Mouse (Mus musculus) intestine, embryonic 15.5 days (tissue): ENCODE results near the gene Fbxl17. TPM values are rescaled to one million over a fixed set of nuclear protein-coding genes. Genes with fewer than 3 reads are reported as not detected.

Experiments
- ATAC-seq: fragments of 200-750 bp; cut with Nextera tagmentation; 2 replicates; pipeline ENCODE4 v1.8.0; 2017; ENCODE audit warnings: moderate TSS enrichment, moderate library complexity
- H3K27ac ChIP-seq: fragments of 300-500 bp; sonication (generic); 2 replicates; pipeline ENCODE4 v1.5.1; 2015; ENCODE audit warnings: mild to moderate bottlenecking, inconsistent platforms
- H3K27me3 ChIP-seq: fragments of 300-500 bp; sonication (generic); replicated peaks from 2 replicates; pipeline ENCODE4 v1.6.1; 2015; ENCODE audit warnings: inconsistent platforms
- H3K36me3 ChIP-seq: fragments of 300-500 bp; sonication (generic); 2 replicates; pipeline ENCODE4 v1.6.1; 2015; ENCODE audit warnings: inconsistent platforms
- H3K4me1 ChIP-seq: fragments of 300-500 bp; sonication (generic); replicated peaks from 2 replicates; pipeline ENCODE4 v1.6.1; 2015; ENCODE audit warnings: inconsistent platforms
- H3K4me2 ChIP-seq: fragments of 300-500 bp; sonication (generic); replicated peaks from 2 replicates; pipeline ENCODE4 v1.6.1; 2015; ENCODE audit warnings: mild to moderate bottlenecking, inconsistent platforms
- H3K4me3 ChIP-seq: fragments of 300-500 bp; sonication (generic); replicated peaks from 2 replicates; pipeline ENCODE4 v1.5.1; 2015; ENCODE audit warnings: inconsistent platforms
- H3K9ac ChIP-seq: fragments of 300-500 bp; sonication (generic); 2 replicates; pipeline ENCODE4 v1.6.1; 2015; ENCODE audit warnings: inconsistent platforms
- H3K9me3 ChIP-seq: fragments of 300-500 bp; sonication (generic); 2 replicates; pipeline ENCODE4 v1.6.1; 2016; ENCODE audit warnings: inconsistent platforms
- WGBS: fragments of 180-500 bp; shearing (Covaris S2); methylation state at CpG from one replicate; pipeline ENCODE4 v1.1.7; 2015; 5-methylcytosine and 5-hydroxymethylcytosine counted together
- polyA plus RNA-seq: library from polyadenylated mRNA; unstranded; fragments of >200 nt; fragmentation: Nextera tagmentation; extraction: Ambion mirVana; gene quantifications from 2 replicates; pipeline ENCODE4 v1.2.1, GENCODE M21; 2015

The Fbxl17 gene
- polyA plus RNA-seq, 1 experiment from 2014 or later = 4.4 TPM

GRCm38 (mm10) chr17:63350876-63351509 is 148.8 kb downstream of the Fbxl17 start:
- Histone ChIP-seq H3K4me1 (0 out of 2 replicates have a peak, but pooled peaks cover 2% of the 10 kb centered on the region), H3K27me3 (no peaks in the 10 kb centered on the region), H3K4me3 (no peak overlapping the region), H3K4me2 (no peak overlapping the region), H3K36me3 (no peaks in the 10 kb centered on the region), H3K9ac (no peak overlapping the region), H3K27ac (no peak overlapping the region), H3K9me3 (no peaks in the 10 kb centered on the region)
- no peak for ATAC-seq
- 67% methylated on average over 4 of the region's 4 CpGs for WGBS

GRCm38 (mm10) chr17:63344101-63344500 is 155.7 kb downstream of the Fbxl17 start:
- no peaks in the 10 kb centered on the region for H3K27me3 ChIP-seq
- no peak overlapping the region for H3K9ac ChIP-seq
- no peak overlapping the region for H3K4me3 ChIP-seq
- no peaks in the 10 kb centered on the region for H3K9me3 ChIP-seq
- no peaks in the 10 kb centered on the region for H3K36me3 ChIP-seq
- H3K4me1 ChIP-seq = peaks cover 4% of the 10 kb centered on the region; the same call in 1 of the 2 replicates
- H3K4me2 ChIP-seq = no peak overlapping the region
- whole genome bisulfite sequencing = 74% methylated on average over 5 of the region's 5 CpGs
- no peak for ATAC-seq
- H3K27ac ChIP-seq = no peak overlapping the region

- H3K4me2 ChIP-seq = no peak overlapping the region
- no peak overlapping the region for H3K9ac ChIP-seq
- no peak overlapping the region for H3K27ac ChIP-seq
- no peaks in the 10 kb centered on the region for H3K27me3 ChIP-seq
- 0 out of 2 replicates have a peak, but pooled peaks have one; percentile 37 for ATAC-seq
- H3K36me3 ChIP-seq = no peaks in the 10 kb centered on the region
- no peaks in the 10 kb centered on the region for H3K9me3 ChIP-seq
- WGBS = 72% methylated on average over 4 of the region's 4 CpGs
- peaks cover 4% of the 10 kb centered on the region; the same call in 1 of the 2 replicates for H3K4me1 ChIP-seq
- H3K4me3 ChIP-seq = no peak overlapping the region
Observed at GRCm38 (mm10) chr17:63343076-63343475, 156.7 kb downstream of the Fbxl17 start.

GRCm38 (mm10) chr17:63342440-63342839 is 157.4 kb downstream of the Fbxl17 start:
- WGBS = 80% methylated on average over 11 of the region's 11 CpGs
- H3K9me3 ChIP-seq = no peaks in the 10 kb centered on the region
- H3K4me3 ChIP-seq = no peak overlapping the region
- H3K27ac ChIP-seq = no peak overlapping the region
- H3K9ac ChIP-seq = no peak overlapping the region
- peaks cover 4% of the 10 kb centered on the region; the same call in 1 of the 2 replicates for H3K4me1 ChIP-seq
- ATAC-seq = no peak
- H3K4me2 ChIP-seq = no peak overlapping the region
- no peaks in the 10 kb centered on the region for H3K36me3 ChIP-seq
- no peaks in the 10 kb centered on the region for H3K27me3 ChIP-seq

GRCm38 (mm10) chr17:63341203-63341602 is 158.6 kb downstream of the Fbxl17 start:
- Histone ChIP-seq H3K4me2 (no peak overlapping the region), H3K9me3 (no peaks in the 10 kb centered on the region), H3K36me3 (no peaks in the 10 kb centered on the region), H3K9ac (no peak overlapping the region), H3K27ac (no peak overlapping the region), H3K4me1 (peaks cover 4% of the 10 kb centered on the region; the same call in 1 of the 2 replicates), H3K4me3 (no peak overlapping the region), H3K27me3 (no peaks in the 10 kb centered on the region)
- WGBS = 80% methylated on average over 3 of the region's 3 CpGs
- peak; percentile 62; the same call in 1 of the 2 replicates for ATAC-seq

GRCm38 (mm10) chr17:63328888-63329287 is 170.9 kb downstream of the Fbxl17 start:
- H3K27me3 ChIP-seq = no peaks in the 10 kb centered on the region
- no peaks in the 10 kb centered on the region for H3K36me3 ChIP-seq
- no peak overlapping the region for H3K4me3 ChIP-seq
- H3K9me3 ChIP-seq = no peaks in the 10 kb centered on the region
- no peak overlapping the region for H3K4me2 ChIP-seq
- no peak for ATAC-seq
- H3K9ac ChIP-seq = no peak overlapping the region
- H3K4me1 ChIP-seq = no peaks in the 10 kb centered on the region
- no peak overlapping the region for H3K27ac ChIP-seq
- WGBS = 77% methylated on average over 2 of the region's 2 CpGs

GRCm38 (mm10) chr17:63326227-63326626 is 173.6 kb downstream of the Fbxl17 start:
- 84% methylated on average over 5 of the region's 5 CpGs for WGBS
- Histone ChIP-seq H3K9me3 (no peaks in the 10 kb centered on the region), H3K27me3 (no peaks in the 10 kb centered on the region), H3K4me2 (no peak overlapping the region), H3K4me3 (no peak overlapping the region), H3K4me1 (no peaks in the 10 kb centered on the region), H3K36me3 (no peaks in the 10 kb centered on the region), H3K9ac (no peak overlapping the region), H3K27ac (no peak overlapping the region)
- no peak for ATAC-seq

- Histone ChIP-seq H3K4me3 (no peak overlapping the region), H3K36me3 (no peaks in the 10 kb centered on the region), H3K27ac (no peak overlapping the region), H3K27me3 (no peaks in the 10 kb centered on the region), H3K4me2 (no peak overlapping the region), H3K4me1 (no peaks in the 10 kb centered on the region), H3K9me3 (no peaks in the 10 kb centered on the region), H3K9ac (no peak overlapping the region)
- ATAC-seq = no peak
- WGBS = 93% methylated on average over 2 of the region's 2 CpGs
Observed at GRCm38 (mm10) chr17:63324672-63325071, 175.1 kb downstream of the Fbxl17 start.

GRCm38 (mm10) chr17:63324039-63324438 is 175.8 kb downstream of the Fbxl17 start:
- WGBS = 33% methylated on average over 2 of the region's 2 CpGs
- Histone ChIP-seq H3K9ac (no peak overlapping the region), H3K9me3 (no peaks in the 10 kb centered on the region), H3K4me2 (no peak overlapping the region), H3K36me3 (no peaks in the 10 kb centered on the region), H3K27me3 (no peaks in the 10 kb centered on the region), H3K4me1 (no peaks in the 10 kb centered on the region), H3K27ac (no peak overlapping the region), H3K4me3 (no peak overlapping the region)
- peak; percentile 80 for ATAC-seq

- no peak for ATAC-seq
- WGBS = 83% methylated on average over 7 of the region's 7 CpGs
- Histone ChIP-seq H3K9ac (no peak overlapping the region), H3K4me2 (no peak overlapping the region), H3K9me3 (no peaks in the 10 kb centered on the region), H3K36me3 (no peaks in the 10 kb centered on the region), H3K4me1 (no peaks in the 10 kb centered on the region), H3K27ac (no peak overlapping the region), H3K27me3 (no peaks in the 10 kb centered on the region), H3K4me3 (no peak overlapping the region)
Observed at GRCm38 (mm10) chr17:63322846-63323245, 177.0 kb downstream of the Fbxl17 start.

GRCm38 (mm10) chr17:63321290-63321689 is 178.5 kb downstream of the Fbxl17 start:
- H3K9ac ChIP-seq = no peak overlapping the region
- H3K4me1 ChIP-seq = 0 out of 2 replicates have a peak, but pooled peaks cover 3% of the 10 kb centered on the region
- no peaks in the 10 kb centered on the region for H3K27me3 ChIP-seq
- H3K9me3 ChIP-seq = no peaks in the 10 kb centered on the region
- H3K4me3 ChIP-seq = no peak overlapping the region
- H3K36me3 ChIP-seq = no peaks in the 10 kb centered on the region
- no peak for ATAC-seq
- WGBS = 39% methylated on average over 5 of the region's 5 CpGs
- H3K4me2 ChIP-seq = no peak overlapping the region
- H3K27ac ChIP-seq = no peak overlapping the region

- ATAC-seq = no peak
- Histone ChIP-seq H3K9ac (no peak overlapping the region), H3K4me1 (0 out of 2 replicates have a peak, but pooled peaks cover 3% of the 10 kb centered on the region), H3K27ac (no peak overlapping the region), H3K4me2 (no peak overlapping the region), H3K27me3 (no peaks in the 10 kb centered on the region), H3K4me3 (no peak overlapping the region), H3K9me3 (no peaks in the 10 kb centered on the region), H3K36me3 (no peaks in the 10 kb centered on the region)
- 39% methylated on average over 7 of the region's 7 CpGs for WGBS
Observed at GRCm38 (mm10) chr17:63317518-63317917, 182.3 kb downstream of the Fbxl17 start.
